Mouse (Mus musculus): Measurements from ENCODE around the gene Golm1. TPM values are rescaled to one million over a fixed set of nuclear protein-coding genes. Genes with fewer than 3 reads are reported as not detected.
A peak's percentile ranks its signal among the peaks of the same experiment; 100 is the strongest.
"Not testable (repeated sequence)": the region's sequence is repeated elsewhere in the genome, so short reads cannot be mapped to it uniquely, and the experiment has no call there.

The Golm1 gene
- 10 to 100 TPM in 1 of 2 experiments, 1 to 10 TPM in 1; 9.3 to 10.1 TPM for total RNA-seq (2021)
- long read RNA-seq, experiment 1, transcript Golm1-201 (10 exons, 3,954 nt), result major isoform, 7 of 18 reads
- long read RNA-seq, experiment 1, partial matches to known transcripts, result 10 of 18 reads
- long read RNA-seq, experiment 1, other reads (novel, unspliced or antisense), result 1 of 18 reads
- long read RNA-seq, experiment 2, transcript Golm1-201 (10 exons, 3,954 nt), result major isoform, 10 of 19 reads
- long read RNA-seq, experiment 2, partial matches to known transcripts, result 6 of 19 reads
- long read RNA-seq, experiment 2, other reads (novel, unspliced or antisense), result 3 of 19 reads

- intact Hi-C loops (cut with DNase I; ENCODE audit: low total_unique reads), result no loop called here
- peak; percentile 70 for DNase-seq
Measured at GRCm38 (mm10) chr13:59675151-59676011, at the start of gene Golm1. TSS of gene Golm1 (minus strand) at chr13:59675811.

GRCm38 (mm10) chr13:59722089-59722488, 46.5 kb upstream of the Golm1 start:
- DNase-seq; intact Hi-C loops (cut with DNase I; ENCODE audit: low total_unique reads): not testable (repeated sequence)

- intact Hi-C loops (cut with DNase I; ENCODE audit: low total_unique reads), result no loop called here
- no peak for DNase-seq
Measured at GRCm38 (mm10) chr13:59719475-59719874, 43.9 kb upstream of the Golm1 start.

- intact Hi-C loops (cut with DNase I; ENCODE audit: low total_unique reads), result not testable (repeated sequence)
Measured at GRCm38 (mm10) chr13:59718857-59719440, 43.3 kb upstream of the Golm1 start.

GRCm38 (mm10) chr13:59713710-59714109, 38.1 kb upstream of the Golm1 start:
- intact Hi-C loops (cut with DNase I; ENCODE audit: low total_unique reads), result no loop called here
- DNase-seq, result no peak

More at GRCm38 (mm10) chr13:59718857-59719440, 43.3 kb upstream of the Golm1 start:
- not testable (repeated sequence) for DNase-seq

- DNase-seq; intact Hi-C loops (cut with DNase I; ENCODE audit: low total_unique reads): not testable (repeated sequence)
Measured at GRCm38 (mm10) chr13:59711984-59712383, 36.4 kb upstream of the Golm1 start, which contains the start of gene Spata31d1b. TSS of gene Spata31d1b (plus strand) at chr13:59712284.

- intact Hi-C loops (cut with DNase I; ENCODE audit: low total_unique reads), result no loop called here
- no peak for DNase-seq
Measured at GRCm38 (mm10) chr13:59710230-59710629, 34.6 kb upstream of the Golm1 start, which contains the start of gene Spata31d1a. TSS of gene Spata31d1a (minus strand) at chr13:59710330.

- intact Hi-C loops (cut with DNase I; ENCODE audit: low total_unique reads), result no loop called here
- no peak for DNase-seq
Measured at GRCm38 (mm10) chr13:59704562-59704961, 29.0 kb upstream of the Golm1 start.

GRCm38 (mm10) chr13:59703514-59703913, 27.9 kb upstream of the Golm1 start:
- intact Hi-C loops (cut with DNase I; ENCODE audit: low total_unique reads), result no loop called here
- no peak for DNase-seq

GRCm38 (mm10) chr13:59700137-59700536, 24.5 kb upstream of the Golm1 start:
- DNase-seq; intact Hi-C loops (cut with DNase I; ENCODE audit: low total_unique reads): not testable (repeated sequence)

- no peak for DNase-seq
- intact Hi-C loops (cut with DNase I; ENCODE audit: low total_unique reads), result no loop called here
Measured at GRCm38 (mm10) chr13:59699131-59699530, 23.5 kb upstream of the Golm1 start.

- no peak for DNase-seq
- intact Hi-C loops (cut with DNase I; ENCODE audit: low total_unique reads), result no loop called here
Measured at GRCm38 (mm10) chr13:59695781-59696180, 20.2 kb upstream of the Golm1 start.

- intact Hi-C loops (cut with DNase I; ENCODE audit: low total_unique reads), result no loop called here
Measured at GRCm38 (mm10) chr13:59694008-59694407, 18.4 kb upstream of the Golm1 start, which contains the start of gene 4921517D22Rik. TSS of gene 4921517D22Rik (minus strand) at chr13:59694108.

GRCm38 (mm10) chr13:59691478-59691877, 15.9 kb upstream of the Golm1 start:
- intact Hi-C loops (cut with DNase I; ENCODE audit: low total_unique reads), result no loop called here
- DNase-seq, result no peak

More at GRCm38 (mm10) chr13:59694008-59694407, 18.4 kb upstream of the Golm1 start, which contains the start of gene 4921517D22Rik:
- no peak for DNase-seq

- DNase-seq, result no peak
- intact Hi-C loops (cut with DNase I; ENCODE audit: low total_unique reads), result no loop called here
Measured at GRCm38 (mm10) chr13:59690576-59690975, 15.0 kb upstream of the Golm1 start.

- DNase-seq, result no peak
- intact Hi-C loops (cut with DNase I; ENCODE audit: low total_unique reads), result no loop called here
Measured at GRCm38 (mm10) chr13:59689843-59690242, 14.2 kb upstream of the Golm1 start.

GRCm38 (mm10) chr13:59689313-59689712, 13.7 kb upstream of the Golm1 start:
- intact Hi-C loops (cut with DNase I; ENCODE audit: low total_unique reads), result no loop called here

GRCm38 (mm10) chr13:59688338-59688770, 12.7 kb upstream of the Golm1 start:
- intact Hi-C loops (cut with DNase I; ENCODE audit: low total_unique reads), result no loop called here
- DNase-seq, result no peak

More at GRCm38 (mm10) chr13:59689313-59689712, 13.7 kb upstream of the Golm1 start:
- no peak for DNase-seq

- intact Hi-C loops (cut with DNase I; ENCODE audit: low total_unique reads), result no loop called here
Measured at GRCm38 (mm10) chr13:59685236-59685635, 9.6 kb upstream of the Golm1 start.

GRCm38 (mm10) chr13:59682629-59683028, 7.0 kb upstream of the Golm1 start:
- no peak for DNase-seq
- intact Hi-C loops (cut with DNase I; ENCODE audit: low total_unique reads), result no loop called here

More at GRCm38 (mm10) chr13:59685236-59685635, 9.6 kb upstream of the Golm1 start:
- no peak for DNase-seq

Data from gastrocnemius, postnatal 14 days (tissue).